Mouse (Mus musculus) neural tube, embryonic 14.5 days (tissue): ENCODE results near the gene H2-DMb2. TPM values are rescaled to one million over a fixed set of nuclear protein-coding genes. Genes with fewer than 3 reads are reported as not detected.
A peak's percentile ranks its signal among the peaks of the same experiment; 100 is the strongest.

Experiments used
- ATAC-seq: fragments of 200-750 bp; cut with Nextera tagmentation; 2 replicates; pipeline ENCODE4 v1.8.0; 2017; ENCODE audit warnings: low read depth, mild to moderate bottlenecking, moderate TSS enrichment, moderate library complexity
- H3K27ac ChIP-seq: fragments of 300-500 bp; sonication (generic); 2 replicates; pipeline ENCODE4 v1.5.1; 2014; ENCODE audit warnings: low read depth, mild to moderate bottlenecking, control low read depth, low read length, moderate library complexity, mixed read lengths
- H3K27me3 ChIP-seq: fragments of 300-500 bp; sonication (generic); 2 replicates; pipeline ENCODE4 v1.6.1; 2014; ENCODE audit warnings: low read length; ENCODE audit not compliant: control insufficient read depth, insufficient read depth
- H3K36me3 ChIP-seq: fragments of 300-500 bp; sonication (generic); 2 replicates; pipeline ENCODE4 v1.6.1; 2014; ENCODE audit warnings: low read length, mixed read lengths; ENCODE audit not compliant: control insufficient read depth, insufficient read depth
- H3K4me1 ChIP-seq: fragments of 300-500 bp; sonication (generic); 2 replicates; pipeline ENCODE4 v1.6.1; 2014; ENCODE audit warnings: low read length; ENCODE audit not compliant: control insufficient read depth, insufficient read depth
- H3K4me2 ChIP-seq: fragments of 300-500 bp; sonication (generic); 2 replicates; pipeline ENCODE4 v1.6.1; 2014; ENCODE audit warnings: mild to moderate bottlenecking, low read depth, low read length, control low read depth
- H3K4me3 ChIP-seq: fragments of 300-500 bp; sonication (generic); 2 replicates; pipeline ENCODE4 v1.5.1; 2014; ENCODE audit warnings: low read depth, low read length, control low read depth, mixed read lengths
- H3K9ac ChIP-seq: fragments of 300-500 bp; sonication (generic); replicated peaks from 2 replicates; pipeline ENCODE4 v1.6.1; 2014; ENCODE audit warnings: low read depth, mild to moderate bottlenecking, control low read depth, low read length, mixed read lengths
- H3K9me3 ChIP-seq: fragments of 300-500 bp; sonication (generic); 2 replicates; pipeline ENCODE4 v1.6.1; 2016; ENCODE audit warnings: low read length; ENCODE audit not compliant: control insufficient read depth
- WGBS: fragments of 180-500 bp; shearing (Covaris S2); extraction: QIAGEN DNeasy Blood & Tissue Kit; methylation state at CpG from one replicate; pipeline ENCODE4 v1.1.7; 2014; 5-methylcytosine and 5-hydroxymethylcytosine counted together
- polyA plus RNA-seq: library from polyadenylated mRNA; unstranded; fragments of >200 nt; fragmentation: Nextera tagmentation; extraction: Ambion mirVana; gene quantifications from 2 replicates; pipeline ENCODE4 v1.2.1, GENCODE M21; 2014

Gene H2-DMb2
- polyA plus RNA-seq = 0.16 and 0.18 TPM in 2 replicates

DNA sequence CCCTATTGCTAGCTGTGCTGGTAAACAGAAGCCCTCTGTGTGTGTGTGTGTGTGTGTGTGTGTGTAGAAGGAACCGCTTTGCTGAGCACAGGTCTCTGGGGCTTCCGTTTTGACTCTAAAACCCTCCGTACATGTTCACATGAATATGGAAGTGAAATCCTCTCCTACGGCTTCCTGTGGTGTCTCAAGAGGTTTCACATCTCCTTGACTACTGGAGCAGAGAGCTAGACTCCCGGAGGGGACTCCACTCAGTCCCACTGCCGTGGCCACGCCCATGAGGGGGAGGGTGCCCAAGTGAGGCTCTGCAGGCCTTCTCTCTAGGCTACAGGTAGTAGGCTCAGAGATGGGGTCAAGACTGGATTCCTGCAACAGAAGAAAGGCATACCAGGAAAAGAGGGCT lies at the start of gene H2-DMb2:
TSS of gene H2-DMb2 (plus strand) at position 275 of the 400 bp plus-strand sequence.
- H3K27ac ChIP-seq = no peak within 1 kb of the TSS
- 39% methylated on average over 7 of the region's 7 CpGs for WGBS
- H3K9ac ChIP-seq = no peak within 1 kb of the TSS
- H3K27me3 ChIP-seq = peaks cover 21% of the 10 kb centered on the region
- 0 out of 2 replicates have a peak, but pooled peaks cover 3% of the 10 kb centered on the region for H3K4me1 ChIP-seq
- H3K9me3 ChIP-seq = no peaks in the 10 kb centered on the region
- H3K36me3 ChIP-seq = no peaks in the 10 kb centered on the region
- ATAC-seq = no peak
- no peak within 1 kb of the TSS for H3K4me3 ChIP-seq
- no peak within 1 kb of the TSS for H3K4me2 ChIP-seq

DNA sequence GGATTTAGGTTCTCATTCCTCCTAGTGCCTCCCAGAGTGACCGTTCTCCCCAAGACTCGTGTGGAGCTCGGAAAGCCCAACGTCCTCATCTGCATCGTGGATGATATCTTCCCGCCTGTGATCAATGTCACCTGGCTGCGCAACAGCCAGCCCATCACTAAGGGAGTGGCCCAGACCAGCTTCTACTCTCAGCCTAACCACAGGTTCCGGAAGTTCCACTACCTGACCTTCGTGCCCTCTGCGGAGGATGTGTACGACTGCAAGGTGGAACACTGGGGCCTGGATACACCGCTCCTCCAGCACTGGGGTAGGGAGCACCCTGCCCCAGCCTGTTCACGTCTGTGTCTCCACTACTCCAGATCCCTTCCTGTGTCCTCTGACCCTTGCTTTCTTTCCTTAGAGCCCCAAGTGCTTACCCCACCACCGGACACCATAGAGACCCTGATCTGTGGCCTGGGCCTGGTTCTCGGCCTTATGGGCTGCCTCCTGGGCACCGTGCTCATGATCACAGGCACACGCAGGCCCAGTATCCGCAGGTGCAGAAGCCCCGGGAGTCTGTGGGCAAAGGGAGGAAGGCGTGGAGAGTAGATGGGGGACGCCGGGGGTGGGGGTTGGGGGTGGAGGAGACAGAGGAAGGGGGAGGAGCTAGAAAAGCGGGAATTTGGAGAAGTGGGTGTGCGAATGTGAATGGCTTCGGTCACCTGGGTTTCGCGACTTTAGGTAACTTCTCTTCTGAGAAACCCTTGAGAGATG lies 48.6 kb upstream of the H2-DMb2 start:
- Histone ChIP-seq H3K4me3 (no peak overlapping the region), H3K4me2 (no peak overlapping the region), H3K27me3 (no peaks in the 10 kb centered on the region), H3K36me3 (no peaks in the 10 kb centered on the region), H3K27ac (no peak overlapping the region), H3K9me3 (no peaks in the 10 kb centered on the region), H3K4me1 (no peaks in the 10 kb centered on the region), H3K9ac (no peak overlapping the region)
- no peak for ATAC-seq
- 88% methylated on average over 27 of the region's 27 CpGs for WGBS

DNA sequence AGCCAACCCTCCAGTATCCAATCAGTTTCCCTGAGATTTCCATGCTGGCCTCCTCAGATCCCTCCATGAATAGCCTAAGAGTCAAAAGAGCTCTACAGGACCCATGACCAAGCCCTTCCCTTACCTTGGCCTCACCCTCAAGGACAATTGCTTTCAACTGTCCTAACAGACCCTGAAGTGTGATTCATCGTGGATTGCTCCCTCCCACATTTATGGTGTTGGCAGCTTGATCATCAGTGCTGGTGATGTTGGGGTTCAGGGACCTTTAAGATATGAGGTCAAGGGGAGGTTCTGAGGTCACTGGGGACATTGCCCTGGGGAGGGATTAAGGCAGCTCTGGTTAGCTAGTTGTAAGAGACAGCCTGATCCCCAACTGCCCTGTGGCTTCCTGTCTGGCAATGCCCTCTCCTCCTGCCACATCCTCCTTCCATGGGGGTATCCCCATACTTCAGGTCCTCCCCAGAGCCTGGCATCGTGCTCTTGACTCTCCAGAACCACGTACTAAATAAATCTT lies 46.6 kb upstream of the H2-DMb2 start:
- no peak overlapping the region for H3K4me3 ChIP-seq
- H3K36me3 ChIP-seq = no peaks in the 10 kb centered on the region
- WGBS = 76% methylated on average over 3 of the region's 3 CpGs
- ATAC-seq = no peak
- H3K4me1 ChIP-seq = no peaks in the 10 kb centered on the region
- no peaks in the 10 kb centered on the region for H3K9me3 ChIP-seq
- H3K27me3 ChIP-seq = no peaks in the 10 kb centered on the region
- no peak overlapping the region for H3K4me2 ChIP-seq
- no peak overlapping the region for H3K27ac ChIP-seq
- no peak overlapping the region for H3K9ac ChIP-seq

DNA sequence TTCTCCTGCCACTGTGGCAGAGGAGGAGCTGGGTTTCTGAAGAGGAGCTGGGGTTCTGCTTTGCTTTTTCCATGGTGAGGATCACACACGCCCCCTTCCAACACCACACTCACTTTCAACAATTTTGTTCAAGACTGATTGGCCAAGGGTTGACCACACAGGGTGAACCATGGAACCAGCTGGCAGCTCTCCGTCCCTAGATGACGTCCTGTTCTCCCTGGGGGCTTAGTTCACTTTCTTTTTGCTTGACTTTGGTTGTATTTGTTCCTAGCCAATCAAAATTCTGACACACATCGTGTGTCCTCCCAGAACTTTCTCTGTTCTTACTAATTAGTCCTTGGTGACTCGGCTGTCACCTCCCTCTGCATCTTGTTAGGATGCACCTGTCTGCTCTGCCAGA lies 45.8 kb upstream of the H2-DMb2 start:
- H3K36me3 ChIP-seq = no peaks in the 10 kb centered on the region
- H3K4me3 ChIP-seq = no peak overlapping the region
- H3K4me2 ChIP-seq = no peak overlapping the region
- no peak for ATAC-seq
- H3K9me3 ChIP-seq = no peaks in the 10 kb centered on the region
- WGBS = 70% methylated on average over 5 of the region's 5 CpGs
- no peaks in the 10 kb centered on the region for H3K4me1 ChIP-seq
- no peaks in the 10 kb centered on the region for H3K27me3 ChIP-seq
- H3K27ac ChIP-seq = no peak overlapping the region
- H3K9ac ChIP-seq = no peak overlapping the region

DNA sequence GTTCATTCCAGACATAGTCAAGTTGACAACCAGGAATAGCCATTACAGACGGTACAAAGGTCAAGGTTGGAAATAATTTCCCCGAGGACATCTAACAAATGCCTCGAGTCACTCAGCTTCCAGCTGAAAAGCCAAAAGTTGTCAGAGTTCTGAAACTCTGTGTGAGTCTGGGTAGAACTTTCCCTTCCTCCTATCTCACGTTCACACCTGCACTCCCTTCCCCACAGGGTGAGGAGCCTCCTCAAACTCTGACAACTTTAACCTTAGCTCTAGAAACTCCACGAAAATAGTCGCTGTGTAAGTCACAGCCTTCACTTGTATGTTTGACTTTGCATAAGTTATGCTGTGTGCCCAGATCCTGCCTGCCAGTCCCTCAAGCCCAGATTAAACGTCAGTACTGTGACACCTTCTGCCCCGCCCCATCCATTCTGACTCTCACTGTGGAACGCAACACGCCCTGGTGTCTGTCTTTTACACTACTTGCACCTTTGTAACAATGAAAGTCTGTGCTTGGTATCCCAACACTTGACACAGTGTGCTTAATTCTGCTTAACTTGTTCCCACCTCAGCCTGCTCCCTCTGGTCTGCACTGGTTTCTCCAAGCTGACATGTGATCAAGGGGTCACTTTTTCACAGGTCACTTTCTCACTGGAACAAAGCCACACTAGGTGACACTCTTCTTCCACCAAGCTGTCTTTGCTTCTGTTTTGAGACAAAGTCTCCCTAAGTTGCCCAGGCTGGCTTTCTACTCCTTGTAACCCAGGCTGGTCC lies 44.2 kb upstream of the H2-DMb2 start:
- Histone ChIP-seq H3K9me3 (no peaks in the 10 kb centered on the region), H3K4me3 (no peak overlapping the region), H3K27ac (no peak overlapping the region), H3K4me1 (no peaks in the 10 kb centered on the region), H3K36me3 (no peaks in the 10 kb centered on the region), H3K4me2 (no peak overlapping the region), H3K9ac (no peak overlapping the region), H3K27me3 (no peaks in the 10 kb centered on the region)
- 66% methylated on average over 10 of the region's 10 CpGs for WGBS
- no peak for ATAC-seq

DNA sequence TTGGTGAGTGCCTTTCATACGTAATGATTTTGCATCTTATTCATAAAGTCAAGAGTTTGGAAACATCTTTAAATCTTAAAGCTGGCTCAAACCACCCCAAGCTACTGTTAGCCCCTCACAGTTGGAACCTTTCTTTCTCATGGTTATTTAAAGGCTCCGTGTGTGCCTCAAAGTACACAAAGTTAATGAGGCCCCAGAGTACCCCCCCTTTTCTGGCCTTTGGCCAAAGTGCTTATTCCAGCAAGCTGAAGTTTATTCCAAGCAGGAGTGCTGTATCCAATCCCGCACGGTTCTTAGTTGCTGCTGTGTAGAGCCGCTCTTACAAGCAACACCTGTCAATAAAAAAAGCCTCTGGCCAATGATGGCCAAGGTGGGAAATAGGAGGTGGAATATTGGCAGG lies 43.6 kb upstream of the H2-DMb2 start:
- Histone ChIP-seq H3K4me3 (no peak overlapping the region), H3K27ac (no peak overlapping the region), H3K36me3 (no peaks in the 10 kb centered on the region), H3K4me2 (no peak overlapping the region), H3K27me3 (no peaks in the 10 kb centered on the region), H3K9ac (no peak overlapping the region), H3K9me3 (no peaks in the 10 kb centered on the region), H3K4me1 (no peaks in the 10 kb centered on the region)
- ATAC-seq = no peak
- WGBS = 57% methylated on average over 5 of the region's 5 CpGs

DNA sequence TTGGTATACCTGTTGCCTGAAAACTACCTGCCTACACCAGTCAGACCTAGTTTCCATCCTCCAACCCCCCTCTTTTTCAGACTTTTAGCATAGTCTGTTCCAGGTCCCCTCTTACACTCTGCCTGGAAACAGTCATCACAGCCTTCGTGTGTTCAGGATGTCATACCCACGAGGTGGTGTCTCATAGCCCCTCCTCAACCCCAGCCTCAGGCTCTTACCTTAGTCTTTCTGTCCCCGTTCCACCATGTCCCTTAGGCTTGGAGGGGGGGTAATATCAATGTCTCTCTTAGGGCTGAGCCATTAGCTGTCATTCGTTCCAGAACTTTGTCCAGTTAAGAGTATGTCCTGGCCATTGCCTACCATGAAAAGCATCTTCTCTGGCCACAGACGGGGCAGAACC lies 41.9 kb upstream of the H2-DMb2 start:
- no peaks in the 10 kb centered on the region for H3K36me3 ChIP-seq
- no peak overlapping the region for H3K27ac ChIP-seq
- no peaks in the 10 kb centered on the region for H3K9me3 ChIP-seq
- no peak overlapping the region for H3K4me3 ChIP-seq
- H3K4me2 ChIP-seq = no peak overlapping the region
- 32% methylated on average over 5 of the region's 5 CpGs for WGBS
- peak; percentile 21; the same call in 1 of the 2 replicates for ATAC-seq
- no peaks in the 10 kb centered on the region for H3K27me3 ChIP-seq
- no peak overlapping the region for H3K9ac ChIP-seq
- H3K4me1 ChIP-seq = no peaks in the 10 kb centered on the region

DNA sequence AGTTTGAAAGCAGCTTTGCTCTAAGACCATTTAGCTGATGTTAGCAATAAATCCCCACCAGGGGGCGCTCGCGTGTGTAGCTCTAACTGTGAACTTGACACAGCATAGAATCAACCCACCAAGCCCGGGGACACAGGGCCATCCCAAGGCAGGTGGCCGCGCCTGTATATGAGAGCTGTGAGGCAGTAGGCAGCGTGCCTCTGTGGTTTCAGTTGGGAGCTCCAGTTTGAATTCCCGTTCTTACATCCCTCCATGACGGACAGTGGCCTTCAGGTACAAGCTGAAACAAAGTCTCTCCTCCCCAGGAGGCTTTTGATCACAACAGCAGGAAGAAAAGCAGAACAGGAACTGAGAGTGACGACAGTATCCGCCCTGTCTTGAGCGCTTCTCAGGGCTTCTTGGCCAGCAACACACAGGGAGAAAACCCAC lies 41.5 kb upstream of the H2-DMb2 start:
- Histone ChIP-seq H3K36me3 (no peaks in the 10 kb centered on the region), H3K9ac (no peak overlapping the region), H3K9me3 (no peaks in the 10 kb centered on the region), H3K4me3 (no peak overlapping the region; the same call in 1 of the 2 replicates), H3K4me1 (no peaks in the 10 kb centered on the region), H3K27me3 (no peaks in the 10 kb centered on the region), H3K27ac (no peak overlapping the region), H3K4me2 (peak overlapping the region; percentile 26; the same call in 1 of the 2 replicates)
- WGBS = 8% methylated on average over 12 of the region's 12 CpGs
- peak; percentile 81; the same call in 1 of the 2 replicates for ATAC-seq

DNA sequence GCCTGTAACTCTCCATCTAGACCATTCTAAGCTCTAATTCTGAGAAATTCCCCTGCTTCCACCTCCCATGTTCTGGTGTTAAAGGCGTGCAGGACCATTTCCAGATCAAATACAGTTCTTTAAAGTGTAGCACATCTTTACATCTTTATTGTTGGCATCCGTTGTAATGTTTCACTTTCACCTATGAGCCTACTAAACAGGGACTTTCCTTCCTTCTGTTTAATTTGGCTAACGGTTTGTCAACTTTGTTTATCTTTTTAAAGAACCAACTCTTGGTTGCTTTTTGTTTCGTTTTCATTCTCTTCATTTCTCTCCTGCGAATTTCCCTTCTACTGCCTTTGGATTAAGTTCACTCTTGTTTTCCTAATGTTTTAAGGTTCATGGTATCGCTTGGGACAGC lies 40.3 kb upstream of the H2-DMb2 start:
- Histone ChIP-seq H3K9ac (no peak overlapping the region), H3K4me1 (no peaks in the 10 kb centered on the region), H3K9me3 (no peaks in the 10 kb centered on the region), H3K27ac (no peak overlapping the region), H3K36me3 (no peaks in the 10 kb centered on the region), H3K27me3 (no peaks in the 10 kb centered on the region), H3K4me3 (no peak overlapping the region), H3K4me2 (no peak overlapping the region)
- no peak for ATAC-seq
- WGBS = 84% methylated on average over 6 of the region's 6 CpGs
